Mouse (Mus musculus): Measurements from ENCODE around the gene Myt1l. TPM values are rescaled to one million over a fixed set of nuclear protein-coding genes. Genes with fewer than 3 reads are reported as not detected.

The Myt1l gene
- total RNA-seq, 2 experiments from 2014 or later: 198 to 204 TPM

- no peak for DNase-seq (ENCODE audit: low spot score in 2 of 2)
These were observed 31.6 kb downstream of the Myt1l start for GRCm38 (mm10) chr12:29559769-29560168.

GRCm38 (mm10) chr12:29561222-29561621 lies 33.0 kb downstream of the Myt1l start:
- DNase-seq (ENCODE audit: low spot score in 2 of 2): no peak

GRCm38 (mm10) chr12:29569311-29569710 lies 41.1 kb downstream of the Myt1l start:
- DNase-seq (ENCODE audit: low spot score in 2 of 2): no peak

- no peak for DNase-seq (ENCODE audit: low spot score in 2 of 2)
These were observed 42.2 kb downstream of the Myt1l start for GRCm38 (mm10) chr12:29570351-29570750.

GRCm38 (mm10) chr12:29571613-29572012 lies 43.4 kb downstream of the Myt1l start:
- DNase-seq (ENCODE audit: low spot score in 2 of 2): no peak

- no peak for DNase-seq (ENCODE audit: low spot score in 2 of 2)
These were observed 65.6 kb downstream of the Myt1l start for GRCm38 (mm10) chr12:29593787-29594186.

GRCm38 (mm10) chr12:29599916-29600315 lies 71.7 kb downstream of the Myt1l start:
- no peak for DNase-seq (ENCODE audit: low spot score in 2 of 2)

GRCm38 (mm10) chr12:29601223-29601622 lies 73.0 kb downstream of the Myt1l start:
- DNase-seq (ENCODE audit: low spot score in 2 of 2): no peak

GRCm38 (mm10) chr12:29604659-29605058 lies 76.5 kb downstream of the Myt1l start:
- no peak for DNase-seq (ENCODE audit: low spot score in 2 of 2)

- peak in 1 of 2 experiments; percentile 53 for DNase-seq (ENCODE audit: low spot score in 2 of 2)
These were observed 76.9 kb downstream of the Myt1l start for GRCm38 (mm10) chr12:29605124-29605523.

- DNase-seq (ENCODE audit: low spot score in 2 of 2): peak in 1 of 2 experiments; percentile 69
These were observed 78.0 kb downstream of the Myt1l start for GRCm38 (mm10) chr12:29606221-29606620.

GRCm38 (mm10) chr12:29617746-29618145 lies 89.6 kb downstream of the Myt1l start:
- no peak for DNase-seq (ENCODE audit: low spot score in 2 of 2)

GRCm38 (mm10) chr12:29621530-29621929 lies 93.3 kb downstream of the Myt1l start:
- no peak for DNase-seq (ENCODE audit: low spot score in 2 of 2)

- DNase-seq (ENCODE audit: low spot score in 2 of 2): no peak
These were observed 100.0 kb downstream of the Myt1l start for GRCm38 (mm10) chr12:29627956-29628750.

- DNase-seq (ENCODE audit: low spot score in 2 of 2): peak; percentile 52 to 76
These were observed 101.8 kb downstream of the Myt1l start for GRCm38 (mm10) chr12:29629875-29630538.

- DNase-seq (ENCODE audit: low spot score in 2 of 2): no peak
These were observed 106.3 kb downstream of the Myt1l start for GRCm38 (mm10) chr12:29634509-29634908.

GRCm38 (mm10) chr12:29639543-29640196 lies 111.5 kb downstream of the Myt1l start:
- peak in 1 of 2 experiments; percentile 59 for DNase-seq (ENCODE audit: low spot score in 2 of 2)

- no peak for DNase-seq (ENCODE audit: low spot score in 2 of 2)
These were observed 112.0 kb downstream of the Myt1l start for GRCm38 (mm10) chr12:29640201-29640600.

- DNase-seq (ENCODE audit: low spot score in 2 of 2): no peak
These were observed 114.7 kb downstream of the Myt1l start for GRCm38 (mm10) chr12:29642915-29643314.

- no peak for DNase-seq (ENCODE audit: low spot score in 2 of 2)
These were observed 115.9 kb downstream of the Myt1l start for GRCm38 (mm10) chr12:29644091-29644490.

- peak in 1 of 2 experiments; percentile 53 for DNase-seq (ENCODE audit: low spot score in 2 of 2)
These were observed 116.5 kb downstream of the Myt1l start for GRCm38 (mm10) chr12:29644721-29645120.

Data from layer of hippocampus, adult 18-20 months (tissue).